ENCODE assay signal across 14 mouse cellular contexts in the genomic region with DNA sequence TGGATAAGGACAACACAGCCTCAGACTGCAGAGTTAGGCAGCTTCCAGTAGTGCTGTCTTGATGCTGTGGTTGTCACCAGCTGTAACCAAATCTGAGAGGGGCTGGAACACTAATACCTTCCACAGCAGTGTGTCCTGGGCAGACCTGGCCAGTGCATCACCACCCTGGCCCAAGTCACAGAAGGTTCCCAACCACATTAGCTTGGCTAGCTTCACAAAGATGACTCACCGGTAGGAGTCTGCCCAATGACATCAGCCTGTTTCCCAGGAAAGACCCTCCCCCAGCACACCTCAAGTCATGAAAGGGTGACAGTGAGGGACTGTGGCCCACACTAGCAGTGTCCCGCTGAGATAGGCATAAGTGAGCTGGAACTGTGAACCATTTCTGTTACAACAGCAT.
"Had no signal": no experiment of that assay in that cellular context is flagged by ENCODE, and none has a peak within 500 bp of the region (broad histone marks: within the 10 kb centered on the region; RNA-seq: fewer than 3 reads in every experiment).

No protein-coding gene starts in this region.

- DNase-seq: kidney, adult 8-10 months; kidney, postnatal 14 days; kidney, postnatal 4 days; liver; liver, embryonic 13.5 days; lung, adult 2 months; lung, postnatal 14 days; lung, postnatal 4 days; midbrain, embryonic 14.5 days; right cerebral cortex, adult 18-20 months; right cerebral cortex, postnatal 14 days; right cerebral cortex, postnatal 4 days; thymus, adult 2 months; thymus, postnatal 25 days had no signal
